Mouse (Mus musculus) stomach, postnatal 0 days (tissue): ENCODE data around the gene Chchd6.

Experiments used
- CTCF ChIP-seq: IDR thresholded peaks from 2 replicates; pipeline ENCODE4 v1.5.1; 2016; ENCODE audit warnings: antibody characterized with exemption, low read depth, mild to moderate bottlenecking, moderate library complexity
- EP300 ChIP-seq: optimal IDR thresholded peaks from 2 replicates; pipeline ENCODE3; 2016; ENCODE audit warnings: antibody characterized with exemption

GRCm38 (mm10) chr6:89466053-89466708 is 129.3 kb downstream of the Chchd6 start:
- TF ChIP-seq CTCF (no peak), EP300 (no peak)
